Mouse (Mus musculus): Measurements from ENCODE around the gene Pi4k2b.

DNA sequence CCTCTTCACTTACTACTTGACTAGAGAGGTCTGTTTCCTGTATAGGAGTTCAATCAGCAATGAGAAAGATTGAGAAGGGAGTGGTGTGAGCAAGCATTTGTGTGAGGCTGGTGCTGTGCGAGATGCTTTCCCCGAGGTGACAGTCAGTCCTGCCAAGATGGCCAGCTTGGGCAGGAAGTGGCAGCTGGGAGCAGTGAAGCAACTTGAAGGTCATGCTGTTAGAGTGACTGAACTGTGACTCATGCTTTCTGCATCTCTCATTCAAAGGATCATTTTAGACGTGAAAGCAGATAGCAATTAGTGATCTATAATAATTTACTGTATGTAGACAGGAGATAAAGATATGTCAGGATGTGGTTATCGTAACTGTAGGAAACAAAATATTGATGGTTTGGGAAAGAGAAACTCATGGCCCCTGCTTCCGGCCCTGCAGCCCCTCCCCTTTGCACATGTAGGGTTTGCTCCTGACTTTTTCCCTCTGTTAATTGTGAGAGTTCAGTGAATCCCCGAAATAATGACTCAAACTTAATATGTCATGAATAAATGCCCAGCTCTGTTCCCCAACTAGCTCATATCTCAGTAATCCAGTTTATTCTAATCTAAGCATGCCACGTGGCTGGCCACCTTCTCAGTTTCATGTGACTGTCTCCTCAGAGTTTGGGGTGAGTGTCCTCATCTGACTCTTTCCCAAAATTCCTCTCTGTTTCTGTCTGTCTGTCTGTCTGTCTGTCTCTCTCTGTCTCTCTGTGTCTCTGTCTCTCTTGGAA, 45.4 kb downstream of the Pi4k2b start:
- TF ChIP-seq CTCF (conservative IDR thresholded peaks at IDR 0.05; ENCODE audit: low read length) (no peak), POU5F1 (IDR thresholded peaks at IDR 0.05; ENCODE audit: borderline replicate concordance, low read length) (no peak)

Measured in E14TG2a.4 (cell line).